Mouse (Mus musculus) kidney, embryonic 14.5 days (tissue): ENCODE results near the gene Cox4i1. TPM values are rescaled to one million over a fixed set of nuclear protein-coding genes. Genes with fewer than 3 reads are reported as not detected.

Source experiments
- ATAC-seq: fragments of 200-750 bp; cut with Nextera tagmentation; 2 replicates; pipeline ENCODE4 v1.8.0; 2017; ENCODE audit warnings: moderate number of reproducible peaks, mild to moderate bottlenecking, moderate TSS enrichment, moderate library complexity; ENCODE audit not compliant: low FRiP score, low TSS enrichment
- H3K27ac ChIP-seq: fragments of 300-500 bp; sonication (generic); 2 replicates; pipeline ENCODE4 v1.5.1; 2014; ENCODE audit warnings: low read depth, mild to moderate bottlenecking, low read length, moderate library complexity, mixed read lengths
- H3K27me3 ChIP-seq: fragments of 300-500 bp; sonication (generic); 2 replicates; pipeline ENCODE4 v1.6.1; 2014; ENCODE audit warnings: mild to moderate bottlenecking, low read length; ENCODE audit not compliant: control insufficient read depth, insufficient read depth
- H3K36me3 ChIP-seq: fragments of 300-500 bp; sonication (generic); 2 replicates; pipeline ENCODE4 v1.6.1; 2014; ENCODE audit warnings: low read length, mixed read lengths; ENCODE audit not compliant: control insufficient read depth, insufficient read depth
- H3K4me1 ChIP-seq: fragments of 300-500 bp; sonication (generic); 2 replicates; pipeline ENCODE4 v1.6.1; 2014; ENCODE audit warnings: low read length, mixed read lengths; ENCODE audit not compliant: control insufficient read depth, insufficient read depth
- H3K4me2 ChIP-seq: fragments of 300-500 bp; sonication (generic); replicated peaks from 2 replicates; pipeline ENCODE4 v1.6.1; 2014; ENCODE audit warnings: low read depth, mild to moderate bottlenecking, low read length
- H3K4me3 ChIP-seq: fragments of 300-500 bp; sonication (generic); 2 replicates; pipeline ENCODE4 v1.5.1; 2014; ENCODE audit warnings: mild to moderate bottlenecking, low read length
- H3K9ac ChIP-seq: fragments of 300-500 bp; sonication (generic); 2 replicates; pipeline ENCODE4 v1.6.1; 2014; ENCODE audit warnings: low read depth, mild to moderate bottlenecking, low read length, moderate library complexity
- H3K9me3 ChIP-seq: fragments of 300-500 bp; sonication (generic); 2 replicates; pipeline ENCODE4 v1.6.1; 2016; ENCODE audit warnings: low read length; ENCODE audit not compliant: control insufficient read depth
- WGBS: fragments of 180-500 bp; shearing (Covaris S2); extraction: QIAGEN DNeasy Blood & Tissue Kit; methylation state at CpG from one replicate; pipeline ENCODE4 v1.1.7; 2014; 5-methylcytosine and 5-hydroxymethylcytosine counted together
- polyA plus RNA-seq: library from polyadenylated mRNA; unstranded; fragments of >200 nt; fragmentation: Nextera tagmentation; extraction: Ambion mirVana; gene quantifications from 2 replicates; pipeline ENCODE4 v1.2.1, GENCODE M21; 2014

Cox4i1 gene
- polyA plus RNA-seq, 1 experiment from 2014 or later: 1,059 TPM

GRCm38 (mm10) chr8:120647532-120647931, 20.5 kb upstream of the Cox4i1 start, which contains the start of gene 1190005I06Rik:
Gene 1190005I06Rik, minus strand, starts transcription at chr8:120647632.
- Histone ChIP-seq H3K4me3 (no peak within 1 kb of the TSS), H3K9me3 (no peaks in the 10 kb centered on the region), H3K4me1 (no peaks in the 10 kb centered on the region), H3K9ac (no peak within 1 kb of the TSS), H3K36me3 (no peaks in the 10 kb centered on the region), H3K27me3 (no peaks in the 10 kb centered on the region), H3K4me2 (no peak within 1 kb of the TSS), H3K27ac (no peak within 1 kb of the TSS)
- no peak for ATAC-seq
- whole genome bisulfite sequencing: 65% methylated on average over 7 of the region's 7 CpGs

GRCm38 (mm10) chr8:120656322-120657052, 11.5 kb upstream of the Cox4i1 start:
- Histone ChIP-seq H3K27ac (no peak overlapping the region), H3K36me3 (peaks cover 57% of the 10 kb centered on the region), H3K9me3 (no peaks in the 10 kb centered on the region), H3K9ac (no peak overlapping the region), H3K4me2 (no peak overlapping the region), H3K4me1 (no peaks in the 10 kb centered on the region), H3K27me3 (no peaks in the 10 kb centered on the region), H3K4me3 (no peak overlapping the region)
- 92% methylated on average over 7 of the region's 7 CpGs for WGBS
- ATAC-seq: no peak

GRCm38 (mm10) chr8:120657415-120657814, 10.6 kb upstream of the Cox4i1 start:
- H3K27me3 ChIP-seq: no peaks in the 10 kb centered on the region
- no peak overlapping the region for H3K4me3 ChIP-seq
- ATAC-seq: no peak
- no peaks in the 10 kb centered on the region for H3K9me3 ChIP-seq
- no peak overlapping the region for H3K4me2 ChIP-seq
- 94% methylated on average over 8 of the region's 8 CpGs for WGBS
- H3K4me1 ChIP-seq: no peaks in the 10 kb centered on the region
- no peak overlapping the region for H3K27ac ChIP-seq
- no peak overlapping the region for H3K9ac ChIP-seq
- peaks cover 57% of the 10 kb centered on the region for H3K36me3 ChIP-seq

GRCm38 (mm10) chr8:120664566-120664965, 3.5 kb upstream of the Cox4i1 start:
- WGBS: 80% methylated on average over 6 of the region's 6 CpGs
- H3K4me2 ChIP-seq: no peak overlapping the region
- H3K27me3 ChIP-seq: no peaks in the 10 kb centered on the region
- no peak overlapping the region for H3K9ac ChIP-seq
- peaks cover 21% of the 10 kb centered on the region for H3K4me1 ChIP-seq
- no peak overlapping the region for H3K4me3 ChIP-seq
- no peak overlapping the region for H3K27ac ChIP-seq
- no peak for ATAC-seq
- H3K36me3 ChIP-seq: peaks cover 8% of the 10 kb centered on the region; the same call in 1 of the 2 replicates
- H3K9me3 ChIP-seq: no peaks in the 10 kb centered on the region

GRCm38 (mm10) chr8:120665726-120666455, 2.1 kb upstream of the Cox4i1 start:
- H3K4me2 ChIP-seq: peak overlapping the region; percentile 91
- H3K4me1 ChIP-seq: peaks cover 21% of the 10 kb centered on the region
- no peak for ATAC-seq
- peak overlapping the region; percentile 95; the same call in 1 of the 2 replicates for H3K4me3 ChIP-seq
- no peaks in the 10 kb centered on the region for H3K27me3 ChIP-seq
- H3K36me3 ChIP-seq: peaks cover 19% of the 10 kb centered on the region
- H3K9ac ChIP-seq: no peak overlapping the region; the same call in 1 of the 2 replicates
- 74% methylated on average over 3 of the region's 3 CpGs for WGBS
- H3K9me3 ChIP-seq: no peaks in the 10 kb centered on the region
- H3K27ac ChIP-seq: no peak overlapping the region

GRCm38 (mm10) chr8:120666807-120667470, 1.1 kb upstream of the Cox4i1 start:
- peaks cover 27% of the 10 kb centered on the region for H3K36me3 ChIP-seq
- H3K4me1 ChIP-seq: peaks cover 21% of the 10 kb centered on the region
- no peaks in the 10 kb centered on the region for H3K27me3 ChIP-seq
- ATAC-seq: no peak
- no peak overlapping the region for H3K27ac ChIP-seq
- H3K4me3 ChIP-seq: peak overlapping the region; percentile 95
- peak overlapping the region; percentile 91 for H3K4me2 ChIP-seq
- H3K9ac ChIP-seq: peak overlapping the region; percentile 97
- H3K9me3 ChIP-seq: no peaks in the 10 kb centered on the region
- 1% methylated on average over 17 of the region's 17 CpGs for WGBS

- peak; percentile 50 for ATAC-seq
- Histone ChIP-seq H3K36me3 (peaks cover 42% of the 10 kb centered on the region), H3K4me3 (peak within 1 kb of the TSS; percentile 95), H3K4me1 (peaks cover 21% of the 10 kb centered on the region), H3K4me2 (peak within 1 kb of the TSS; percentile 91), H3K9ac (peak within 1 kb of the TSS; percentile 97), H3K9me3 (no peaks in the 10 kb centered on the region), H3K27ac (peak within 1 kb of the TSS; percentile 79), H3K27me3 (no peaks in the 10 kb centered on the region)
- under 1% methylated on average over 49 of the region's 51 CpGs for whole genome bisulfite sequencing
Measured at GRCm38 (mm10) chr8:120668374-120668905, 418 bp downstream of the Cox4i1 start, which contains the start of gene Emc8. Gene Emc8, minus strand, starts transcription at chr8:120668573.

- WGBS: 76% methylated on average over 6 of the region's 6 CpGs
Measured at GRCm38 (mm10) chr8:120671775-120672174, 3.8 kb downstream of the Cox4i1 start.

More at GRCm38 (mm10) chr8:120671775-120672174, 3.8 kb downstream of the Cox4i1 start:
- Histone ChIP-seq H3K27me3 (no peaks in the 10 kb centered on the region), H3K4me3 (no peak overlapping the region), H3K9ac (no peak overlapping the region), H3K9me3 (no peaks in the 10 kb centered on the region), H3K27ac (no peak overlapping the region), H3K36me3 (peaks cover 45% of the 10 kb centered on the region), H3K4me1 (peaks cover 3% of the 10 kb centered on the region), H3K4me2 (no peak overlapping the region)
- no peak for ATAC-seq
